Mouse (Mus musculus): ENCODE data around the gene Zfp112.

DNA sequence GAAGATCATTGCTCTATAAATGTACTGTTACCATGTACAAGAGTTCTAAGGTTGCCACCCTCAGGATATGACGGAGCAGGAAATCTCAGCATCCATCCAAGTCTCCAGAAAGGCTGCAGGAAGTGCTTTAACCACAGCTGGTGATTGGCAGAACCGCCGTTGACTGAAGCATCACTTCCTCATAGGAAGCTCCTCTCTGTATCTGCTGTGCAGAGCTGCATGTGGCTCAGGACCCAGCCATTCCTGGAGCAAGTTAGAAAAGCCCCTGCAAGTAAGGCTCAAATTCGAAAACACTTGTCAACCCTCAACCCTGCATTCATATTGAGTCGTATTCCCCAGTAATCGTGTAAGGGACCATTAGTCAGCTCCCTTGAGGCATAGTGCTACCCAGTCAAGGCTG is 30.5 kb downstream of the Zfp112 start:
- TF ChIP-seq CTCF (IDR thresholded peaks at IDR 0.05; ENCODE audit: extremely low read depth, insufficient read length, insufficient replicate concordance, low read depth, low read length), result no peak
- no peak for TF ChIP-seq POLR2A (IDR thresholded peaks at IDR 0.05; ENCODE audit: low read depth, low read length)

Data from small intestine, adult 2 months (tissue).